Mouse (Mus musculus) ES-Bruce4 (cell line): ENCODE results near the gene 2010300C02Rik.

ENCODE experiments used
- CTCF ChIP-seq: IDR thresholded peaks from one replicate; pipeline ENCODE4 v1.8.1; 2011; ENCODE audit warnings: low read depth, low read length
- EP300 ChIP-seq: IDR thresholded peaks from 2 replicates; pipeline ENCODE4 v1.6.1; 2011; ENCODE audit warnings: low read depth, low read length; ENCODE audit not compliant: insufficient read depth
- POLR2A ChIP-seq: IDR thresholded peaks from one replicate; pipeline ENCODE4 v1.8.1; 2011; ENCODE audit warnings: low read length; ENCODE audit not compliant: insufficient read depth

GRCm38 (mm10) chr1:37600640-37601175 lies 119.2 kb downstream of the 2010300C02Rik start:
- no peak for TF ChIP-seq CTCF
- no peak for TF ChIP-seq POLR2A
- TF ChIP-seq EP300, result no peak
